Mouse (Mus musculus): Measurements from ENCODE around the gene S100a3.

DNA sequence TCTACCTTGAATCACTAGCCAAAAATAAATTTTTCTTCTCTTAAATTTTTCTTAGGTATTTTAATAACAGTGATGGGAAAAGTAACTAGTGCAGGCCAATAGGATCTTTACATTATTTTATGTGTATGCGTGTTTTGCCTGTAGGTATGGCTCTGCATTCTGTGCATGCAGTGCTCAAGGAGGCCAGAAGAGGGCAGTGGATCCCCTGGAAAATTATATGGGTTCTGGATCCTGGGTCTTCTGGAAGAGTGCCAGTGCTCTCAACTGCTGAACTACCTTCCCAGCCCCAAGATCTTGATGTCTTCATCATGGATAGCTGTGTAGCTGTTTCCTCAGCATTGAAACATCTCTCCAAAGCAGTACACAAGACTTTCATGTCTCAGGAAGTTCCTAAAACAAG is 21.8 kb downstream of the S100a3 start:
- no peak for TF ChIP-seq CTCF (IDR thresholded peaks at IDR 0.05; ENCODE audit: borderline replicate concordance, control insufficient read depth, extremely low read depth, insufficient read depth, low read length, poor library complexity)
- no peak for TF ChIP-seq POLR2A (IDR thresholded peaks at IDR 0.05; ENCODE audit: control insufficient read depth, extremely low read depth, insufficient read depth, low read length, poor library complexity)
